Mouse (Mus musculus) brain, embryonic 14.5 days (tissue): ENCODE data around the gene 4933415A04Rik.

Experiments
- CTCF ChIP-seq: fragments of 200-500 bp; IDR thresholded peaks from 2 replicates; pipeline ENCODE4 v1.5.1; 2012; ENCODE audit warnings: inconsistent platforms, mild to moderate bottlenecking, moderate library complexity, borderline replicate concordance; ENCODE audit not compliant: insufficient read depth, insufficient read length; ENCODE audit errors: extremely low read depth
- POLR2A ChIP-seq: fragments of 200-500 bp; IDR thresholded peaks from 2 replicates; pipeline ENCODE4 v1.6.1; 2012; ENCODE audit warnings: mild to moderate bottlenecking, inconsistent platforms, borderline replicate concordance; ENCODE audit not compliant: poor library complexity, insufficient read depth, insufficient read length, severe bottlenecking; ENCODE audit errors: extremely low read depth

- TF ChIP-seq CTCF (no peak), POLR2A (no peak)
Observed at GRCm38 (mm10) chr11:43601440-43601839, 14.6 kb downstream of the 4933415A04Rik start, which contains the start of gene Fabp6.
